Mouse (Mus musculus) thymus, postnatal 36 days (tissue): ENCODE data around the gene Trcg1.

ENCODE experiments used
- DNase-seq, 2 experiments: peaks; one replicate each; pipeline ENCODE4 v3.0.0; 2022; ENCODE audit warnings: mixed read lengths in 2 of 2

Gene Trcg1

DNA sequence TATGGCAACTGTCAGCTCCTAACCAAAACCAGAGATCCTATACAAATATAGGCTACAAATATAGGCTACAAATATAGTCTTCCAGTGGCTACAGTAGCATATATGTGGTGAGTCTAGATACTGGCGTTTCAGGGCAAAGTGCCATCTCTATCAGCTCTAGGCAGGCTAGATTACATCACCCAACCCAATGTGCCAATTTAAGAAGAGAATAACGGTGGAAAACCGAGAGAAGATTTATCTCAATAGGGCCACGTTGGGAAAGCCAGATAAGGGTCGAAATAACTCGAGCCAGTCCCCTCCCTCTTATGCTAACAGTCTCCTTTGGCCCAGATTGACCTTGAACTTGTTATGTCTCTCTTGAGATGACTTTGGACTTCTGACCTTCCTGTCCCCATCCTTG, 3.2 kb upstream of the Trcg1 start:
- no peak for DNase-seq

DNA sequence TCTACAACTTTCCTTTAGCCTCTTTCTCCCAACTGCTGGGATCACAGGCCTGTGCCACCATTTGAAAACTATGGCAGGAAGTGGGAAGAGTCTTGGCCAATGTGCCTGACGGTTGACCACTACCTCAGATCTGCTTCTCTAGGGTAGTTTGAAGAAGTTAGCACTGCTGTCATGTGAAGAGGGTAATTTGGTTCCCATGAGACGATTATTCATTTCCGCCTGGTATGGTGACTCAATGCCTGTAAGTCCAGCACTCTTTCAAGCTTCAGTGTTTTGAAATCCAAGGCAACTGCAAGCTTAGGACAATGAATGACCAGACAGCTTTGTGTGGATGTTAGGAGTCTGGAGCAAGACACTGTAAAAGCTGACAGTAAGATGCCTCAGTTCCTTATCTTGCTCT, 2.6 kb upstream of the Trcg1 start:
- DNase-seq: no peak

DNA sequence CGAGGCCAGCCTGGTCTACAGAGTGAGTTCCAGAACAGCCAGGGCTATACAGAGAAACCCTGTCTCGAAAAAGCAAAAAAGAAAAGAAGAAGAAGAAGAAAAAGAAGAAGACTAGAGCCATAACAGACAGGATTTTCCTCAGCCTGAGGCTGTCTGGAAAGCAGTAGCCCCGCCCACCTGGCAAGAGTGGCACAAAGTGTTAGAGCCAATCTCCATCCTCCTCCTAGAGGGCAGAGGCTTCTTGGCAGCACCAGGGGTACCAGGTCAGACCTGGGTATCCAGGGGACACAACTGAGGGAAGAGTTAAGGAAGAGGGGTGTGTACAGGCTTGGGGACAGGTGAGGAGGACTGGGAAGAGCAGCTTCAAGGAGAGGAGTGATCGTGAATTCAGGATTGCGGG, 1.3 kb downstream of the Trcg1 start:
- DNase-seq: no peak

DNA sequence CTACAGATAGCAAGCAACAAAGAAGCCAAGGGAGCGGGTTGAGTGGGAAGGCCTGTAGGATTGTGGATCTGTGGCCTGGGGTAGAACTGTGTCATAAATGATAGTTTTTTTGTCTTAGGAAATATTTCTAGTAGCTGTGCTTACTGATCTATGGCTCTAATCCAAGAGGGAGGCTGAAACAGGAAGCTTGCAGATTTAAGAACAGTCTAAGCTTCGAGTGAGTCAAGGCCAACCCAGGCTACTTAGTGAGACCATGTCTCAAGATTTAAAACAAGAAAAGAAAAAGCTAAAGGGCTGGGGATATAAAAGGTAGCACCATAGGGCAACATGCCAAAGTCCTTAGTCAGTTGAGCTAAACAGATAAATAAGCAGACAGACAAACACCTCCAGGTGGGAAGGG, 1.9 kb downstream of the Trcg1 start:
- DNase-seq: no peak

DNA sequence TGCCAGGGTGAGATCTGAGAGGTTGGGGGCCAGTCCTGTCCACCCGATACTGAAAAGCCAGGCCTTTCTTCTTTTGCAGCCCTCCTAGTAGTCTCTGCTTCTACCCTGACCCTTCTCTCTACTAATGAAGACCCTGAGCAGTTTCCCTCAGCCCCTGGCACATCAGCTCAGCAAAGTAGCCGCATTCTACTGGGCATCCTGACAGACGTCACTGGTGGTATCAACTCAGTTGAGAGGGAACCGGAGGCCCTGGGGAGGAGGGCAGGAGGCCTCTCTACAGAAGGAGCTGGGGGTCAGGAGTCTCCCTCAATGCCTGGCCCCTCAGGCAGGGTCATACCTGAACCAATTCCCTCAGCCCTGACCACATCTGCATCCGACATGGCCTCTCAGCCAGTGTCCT, 4.8 kb downstream of the Trcg1 start:
- no peak for DNase-seq

DNA sequence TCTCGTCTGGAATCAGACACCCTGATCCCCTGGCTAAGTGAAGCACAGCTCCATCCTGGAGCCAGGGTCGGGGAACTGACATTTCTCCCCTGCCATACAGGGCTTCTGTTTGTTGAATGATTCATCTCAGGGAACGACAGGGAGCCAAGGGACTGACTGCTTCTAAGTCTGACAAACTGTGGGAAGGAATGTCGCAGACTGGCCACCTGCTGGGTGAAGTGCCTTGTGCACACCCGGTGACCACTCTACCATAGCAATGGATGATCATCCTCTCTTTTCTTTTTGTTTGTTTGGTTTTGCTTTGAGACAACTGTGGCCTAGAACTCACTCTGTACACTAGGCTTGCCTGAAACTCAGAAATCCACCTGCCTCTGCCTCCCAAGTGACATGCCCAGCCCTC, 6.6 kb downstream of the Trcg1 start:
- DNase-seq: no peak

DNA sequence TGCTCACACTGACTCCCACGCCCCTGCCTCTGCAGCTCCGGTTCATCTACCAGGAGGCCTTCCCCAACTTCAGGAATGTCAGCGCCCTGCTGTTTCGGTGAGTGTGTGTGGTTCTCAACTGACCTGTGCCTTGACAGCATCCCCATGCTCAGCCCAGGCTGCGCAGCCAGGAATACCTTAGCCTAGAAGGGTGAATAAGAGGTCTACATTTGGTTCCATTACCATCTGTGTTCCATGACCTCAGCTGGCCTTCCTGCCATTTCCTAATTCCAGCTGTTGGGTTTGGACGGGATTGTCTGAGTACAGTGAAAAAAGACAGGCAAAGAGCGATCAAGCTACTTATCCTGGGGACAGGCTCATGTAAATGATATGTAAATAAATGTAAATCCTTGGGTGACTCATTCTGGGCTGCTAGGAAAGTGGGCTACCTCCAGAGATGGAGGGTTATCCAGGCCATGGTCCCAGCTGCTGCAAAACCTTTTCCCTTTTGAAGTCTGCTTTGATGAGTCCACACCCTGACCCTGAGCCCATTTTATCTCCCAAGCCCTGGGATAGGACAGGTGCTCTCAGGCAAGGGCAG, 7.8 kb downstream of the Trcg1 start:
- no peak for DNase-seq

DNA sequence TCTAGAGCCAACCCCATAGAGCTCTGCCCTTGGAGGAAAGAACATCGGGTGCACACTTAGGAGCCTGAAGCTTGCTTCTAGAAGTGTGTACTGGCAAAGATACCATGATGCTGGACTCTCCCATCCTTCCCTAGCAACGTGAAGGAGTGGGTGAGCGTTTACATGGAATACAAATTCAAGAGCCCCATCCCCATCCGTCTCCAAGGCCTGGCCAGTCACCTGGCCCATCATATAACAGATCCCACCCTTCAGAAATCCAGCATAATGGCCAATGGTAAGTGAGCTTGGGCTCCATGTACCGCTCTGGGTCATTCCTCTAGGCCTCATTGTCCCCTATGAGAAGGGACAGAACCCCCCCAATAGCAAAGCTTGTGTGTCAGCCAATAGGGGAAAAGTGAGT, 10.1 kb downstream of the Trcg1 start:
- DNase-seq: no peak

DNA sequence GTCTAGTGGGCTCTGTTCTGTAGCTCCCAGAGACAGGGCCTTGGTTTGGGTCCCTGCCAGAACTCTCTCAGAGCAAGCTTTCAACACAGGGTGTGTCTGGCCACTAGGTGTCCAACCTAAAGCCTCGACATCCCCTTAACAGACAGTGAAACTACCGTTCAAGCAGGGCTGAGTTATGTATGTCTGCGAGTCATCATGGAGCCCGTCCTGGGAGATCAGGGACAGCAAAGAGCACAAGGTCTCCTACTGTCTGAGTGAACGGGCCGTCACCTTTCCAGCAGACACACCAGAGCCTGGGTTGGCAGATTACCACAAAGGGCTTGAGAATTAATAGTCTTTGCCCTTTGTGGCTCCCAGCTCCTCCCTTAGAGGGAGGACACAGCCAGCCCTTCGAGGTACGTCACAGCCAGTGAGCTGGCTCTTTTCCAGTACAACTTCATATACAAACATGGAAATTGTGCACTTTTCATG, 10.9 kb downstream of the Trcg1 start:
- DNase-seq: no peak

DNA sequence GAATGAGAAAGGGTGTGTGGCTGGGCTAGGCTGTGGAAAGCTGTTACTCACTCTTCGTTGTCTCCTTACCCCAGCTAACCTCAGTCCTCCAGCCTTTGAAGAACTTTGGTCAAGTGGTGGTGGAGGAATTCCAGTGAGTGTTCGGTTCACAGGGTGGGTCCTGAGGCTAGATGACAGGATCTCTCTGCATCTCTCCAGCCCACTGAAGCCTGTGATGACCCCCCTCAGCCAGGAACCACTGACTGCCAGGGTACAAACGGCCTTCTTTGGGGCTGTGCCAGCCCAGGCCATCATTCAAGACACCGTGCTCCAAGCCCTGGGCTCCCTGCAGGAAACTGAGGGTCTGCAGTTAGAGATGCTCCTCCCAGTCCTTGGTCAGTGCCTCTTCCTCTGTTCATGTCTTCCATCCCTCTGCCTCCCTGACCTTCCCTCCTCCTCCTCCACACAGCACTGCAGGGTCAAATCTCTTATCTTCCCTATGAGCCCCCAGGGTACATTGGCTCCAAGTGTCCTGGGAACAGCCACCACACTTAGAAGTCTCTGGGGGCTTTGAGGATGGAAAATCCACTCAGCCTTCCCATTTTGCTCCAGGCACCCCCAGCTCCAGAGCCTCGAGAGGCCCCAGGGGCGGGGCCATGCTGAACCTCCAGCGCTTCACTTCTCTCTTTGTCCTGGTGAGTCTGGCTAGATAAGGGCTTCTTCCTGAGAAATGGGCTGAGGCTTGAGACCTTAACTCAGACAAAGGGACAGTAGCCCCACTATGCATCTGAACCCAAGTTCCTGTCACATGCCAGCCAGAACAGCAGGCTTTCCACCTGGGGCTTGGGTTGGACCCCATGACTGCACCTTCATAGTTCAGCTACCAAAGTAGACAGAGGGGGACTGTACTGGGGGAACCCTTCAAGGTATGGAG, 11.9 kb downstream of the Trcg1 start:
- DNase-seq: no peak

DNA sequence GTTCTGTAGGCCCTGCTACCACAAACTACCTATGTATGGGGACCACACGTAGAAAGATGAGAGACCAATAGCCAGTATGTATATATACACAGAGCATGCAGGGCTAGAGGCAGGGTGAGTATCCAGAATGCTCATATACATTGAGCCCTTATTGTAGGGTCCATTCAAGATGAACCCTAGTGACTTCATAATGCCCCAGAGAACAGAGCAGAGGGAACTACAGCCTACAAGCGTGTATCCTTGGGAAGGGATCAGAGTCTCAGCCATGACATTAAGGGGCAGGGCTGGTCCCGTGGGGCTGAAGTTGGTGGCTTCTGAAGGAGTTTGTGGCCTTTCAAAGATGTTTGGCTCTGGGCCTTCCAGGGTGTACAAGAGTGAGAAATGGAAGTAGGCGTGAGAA, 13.7 kb downstream of the Trcg1 start:
- DNase-seq: no peak

DNA sequence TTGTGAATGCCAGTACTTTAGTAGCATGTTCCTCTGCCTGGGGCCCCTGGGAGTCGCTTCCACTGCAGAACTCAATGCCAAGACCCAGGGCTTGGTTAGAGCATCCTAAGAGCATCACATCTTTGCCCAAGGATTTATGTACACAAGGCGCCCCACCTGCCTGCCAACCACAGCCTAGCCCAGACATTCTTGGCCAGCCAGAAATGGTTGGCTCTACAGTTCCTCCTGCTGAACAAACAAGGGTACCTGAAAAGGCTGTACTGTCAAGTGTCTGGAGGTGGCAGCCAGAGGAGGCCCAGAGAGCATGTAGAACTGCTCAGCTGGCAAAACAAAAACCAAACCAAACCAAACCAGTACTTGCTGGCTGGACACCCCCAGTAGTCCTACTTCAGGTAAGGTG, 14.8 kb downstream of the Trcg1 start:
- no peak for DNase-seq

DNA sequence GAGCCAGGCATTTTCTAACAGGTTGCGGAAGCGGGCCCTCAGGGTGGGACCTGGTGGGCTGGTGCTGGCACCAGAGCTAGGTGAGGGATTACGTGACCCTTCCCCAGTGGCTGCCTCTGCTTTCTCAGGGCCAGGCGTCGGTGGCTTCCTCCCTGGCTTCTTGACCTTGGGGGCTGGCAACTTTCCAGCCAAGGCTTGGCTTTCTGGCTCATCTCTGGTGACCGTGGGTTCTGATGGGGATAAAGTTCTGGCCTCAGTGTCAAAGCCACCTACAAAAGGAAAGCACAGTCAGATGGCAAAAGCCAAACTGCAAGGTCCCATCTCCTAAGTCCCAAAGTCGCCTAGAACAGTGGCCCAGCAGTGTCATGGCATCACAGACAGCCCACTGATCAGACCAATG, 17.7 kb downstream of the Trcg1 start:
- no peak for DNase-seq

DNA sequence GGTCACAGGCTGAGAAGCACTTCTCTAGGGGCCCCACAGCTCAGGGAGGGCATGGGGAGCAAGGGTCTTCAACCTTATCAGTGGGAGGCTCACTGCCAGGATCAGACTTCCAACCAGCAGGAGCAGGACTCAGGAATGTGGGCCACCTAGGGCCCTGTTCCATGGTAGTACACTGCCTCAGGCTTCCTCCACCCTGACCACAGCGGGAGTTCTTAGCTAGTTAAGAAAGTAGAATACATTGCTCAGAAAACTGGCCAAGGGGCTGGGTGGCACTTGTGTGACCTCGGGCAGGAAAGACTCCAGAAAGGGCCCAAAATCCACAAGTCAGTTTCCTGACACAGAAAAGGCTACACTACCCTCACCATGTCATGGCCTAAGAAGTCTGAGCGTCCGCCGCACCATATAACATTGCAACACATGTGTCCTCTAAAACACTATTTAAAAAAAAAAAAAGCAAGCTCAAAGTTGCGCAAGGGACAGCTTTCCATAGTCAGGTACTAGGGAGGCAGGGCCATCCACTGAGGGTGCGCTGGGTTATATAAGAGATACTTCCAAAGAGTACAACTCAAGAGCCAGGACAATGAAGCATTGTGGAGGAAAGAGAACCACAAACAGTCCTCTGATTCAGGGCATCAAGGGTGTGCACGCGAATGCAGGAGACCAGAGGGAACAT, 18.6 kb downstream of the Trcg1 start:
- no peak for DNase-seq

DNA sequence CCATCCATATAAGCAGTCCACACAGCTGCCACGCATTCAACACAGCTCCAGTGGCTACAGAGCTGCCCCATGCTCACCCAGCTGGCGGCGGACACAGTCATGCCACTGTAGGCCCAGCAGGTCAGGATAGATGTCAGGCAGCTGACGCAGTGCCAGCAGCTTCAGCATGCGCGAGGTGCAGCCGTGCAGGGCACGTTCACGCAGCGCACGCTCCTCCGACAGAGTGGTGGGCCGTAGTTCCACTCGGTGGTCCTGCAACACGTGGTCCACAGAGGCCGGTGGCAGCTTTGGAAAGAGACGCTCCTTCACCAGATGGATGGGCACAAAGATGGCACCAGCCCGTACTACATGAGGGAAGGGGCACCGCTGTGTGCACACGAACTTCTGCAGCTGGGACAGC, 20.0 kb downstream of the Trcg1 start:
- no peak for DNase-seq

DNA sequence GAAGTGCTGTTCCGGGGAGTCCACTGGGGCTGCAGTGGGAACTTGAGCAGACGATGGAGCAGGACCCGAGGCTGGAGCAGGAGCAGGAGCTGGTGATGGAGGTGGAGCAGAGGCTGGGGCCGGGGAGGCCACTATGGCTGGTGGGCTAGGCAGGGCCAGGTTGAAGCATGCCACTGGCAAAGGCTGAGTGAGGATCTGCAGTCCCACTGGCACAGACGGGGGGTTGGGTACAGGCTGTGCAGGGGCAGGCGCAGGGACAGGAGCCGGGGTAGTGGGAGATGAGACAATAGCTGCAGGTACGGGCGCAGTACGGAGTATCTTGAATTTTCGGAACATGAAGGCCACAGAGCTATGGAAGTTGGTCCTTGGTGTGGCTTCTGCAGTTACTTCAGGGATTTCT, 20.5 kb downstream of the Trcg1 start:
- no peak for DNase-seq

DNA sequence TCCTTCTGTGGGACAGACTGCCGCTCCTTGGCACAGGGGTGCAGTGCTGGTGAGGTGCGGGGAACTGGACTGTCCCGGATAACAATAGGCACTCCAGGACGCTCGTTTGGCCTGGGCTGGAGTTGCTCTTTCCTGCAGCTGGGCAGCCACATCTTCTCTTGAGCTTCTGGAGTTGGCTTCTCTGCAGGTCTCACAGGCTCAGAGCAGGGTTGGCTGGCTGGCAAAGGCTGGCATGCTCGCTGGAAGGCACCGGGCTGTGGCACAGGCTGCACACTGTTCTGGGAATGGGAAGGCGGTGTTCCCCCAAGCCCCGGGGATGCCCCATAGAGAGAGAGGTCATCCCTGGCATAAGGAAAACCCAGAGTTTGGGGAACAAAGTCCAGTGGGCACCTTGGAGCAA, 21.3 kb downstream of the Trcg1 start:
- DNase-seq: no peak

DNA sequence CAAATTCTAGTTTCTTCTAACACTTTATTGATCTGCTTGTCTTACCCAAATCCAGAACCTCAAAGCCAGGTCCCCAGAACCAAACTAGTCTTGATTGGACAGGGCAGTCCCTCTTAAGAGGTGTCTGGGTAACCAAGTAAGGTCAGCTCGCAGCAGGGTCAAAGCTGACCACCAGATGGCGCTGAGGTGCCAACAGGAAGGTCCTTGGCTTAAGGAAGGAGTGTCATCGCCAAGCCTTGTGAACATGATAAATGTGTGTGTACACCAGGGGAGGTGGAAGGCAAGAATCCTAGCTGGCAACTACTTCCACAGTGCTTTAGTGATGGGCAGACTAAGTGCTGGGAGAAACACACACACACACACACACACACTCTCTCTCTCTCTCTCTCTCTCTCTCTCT, 23.4 kb downstream of the Trcg1 start:
- peak; percentile 86 to 90 for DNase-seq

DNA sequence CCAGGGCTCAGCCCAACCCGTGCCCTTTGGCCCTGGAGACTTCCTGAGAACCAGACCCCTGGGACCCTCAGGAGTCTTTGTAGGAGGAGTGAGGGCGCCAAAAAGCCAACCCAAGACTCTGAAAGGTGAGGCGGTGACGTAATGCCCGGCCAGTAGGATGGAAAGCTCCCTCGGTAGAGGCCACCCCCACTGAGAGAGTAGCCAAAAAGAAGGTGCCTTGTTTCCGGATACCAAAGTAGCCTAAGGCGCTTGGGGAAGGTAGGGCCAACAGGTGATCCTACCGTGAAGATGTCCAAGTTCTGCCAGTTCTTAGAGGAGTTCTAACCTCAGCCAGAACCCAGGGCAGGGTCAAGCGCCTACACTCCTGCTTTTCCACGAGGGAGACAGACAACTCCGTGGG, 24.6 kb downstream of the Trcg1 start:
- peak; percentile 24 to 46 for DNase-seq

DNA sequence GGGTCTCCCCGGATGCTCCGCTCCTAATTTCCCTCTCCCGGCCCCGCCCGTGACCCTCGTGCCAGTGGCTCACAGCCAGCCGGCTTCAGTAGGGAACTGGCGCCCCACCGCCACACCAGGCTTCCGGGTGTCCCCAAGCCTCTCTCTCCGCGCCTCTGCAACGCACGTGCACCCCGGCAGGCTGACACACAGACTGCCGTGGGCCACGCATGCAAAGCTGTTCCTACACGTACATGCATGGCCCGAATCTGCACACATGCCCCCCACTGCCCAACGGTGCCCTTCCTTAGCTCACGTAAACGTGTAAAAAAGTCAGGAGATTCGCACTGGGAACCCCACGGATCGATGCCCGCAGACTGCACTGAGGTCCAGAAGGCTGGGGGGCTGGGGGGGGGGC, 25.2 kb downstream of the Trcg1 start:
- peak; percentile 75 to 84 for DNase-seq

DNA sequence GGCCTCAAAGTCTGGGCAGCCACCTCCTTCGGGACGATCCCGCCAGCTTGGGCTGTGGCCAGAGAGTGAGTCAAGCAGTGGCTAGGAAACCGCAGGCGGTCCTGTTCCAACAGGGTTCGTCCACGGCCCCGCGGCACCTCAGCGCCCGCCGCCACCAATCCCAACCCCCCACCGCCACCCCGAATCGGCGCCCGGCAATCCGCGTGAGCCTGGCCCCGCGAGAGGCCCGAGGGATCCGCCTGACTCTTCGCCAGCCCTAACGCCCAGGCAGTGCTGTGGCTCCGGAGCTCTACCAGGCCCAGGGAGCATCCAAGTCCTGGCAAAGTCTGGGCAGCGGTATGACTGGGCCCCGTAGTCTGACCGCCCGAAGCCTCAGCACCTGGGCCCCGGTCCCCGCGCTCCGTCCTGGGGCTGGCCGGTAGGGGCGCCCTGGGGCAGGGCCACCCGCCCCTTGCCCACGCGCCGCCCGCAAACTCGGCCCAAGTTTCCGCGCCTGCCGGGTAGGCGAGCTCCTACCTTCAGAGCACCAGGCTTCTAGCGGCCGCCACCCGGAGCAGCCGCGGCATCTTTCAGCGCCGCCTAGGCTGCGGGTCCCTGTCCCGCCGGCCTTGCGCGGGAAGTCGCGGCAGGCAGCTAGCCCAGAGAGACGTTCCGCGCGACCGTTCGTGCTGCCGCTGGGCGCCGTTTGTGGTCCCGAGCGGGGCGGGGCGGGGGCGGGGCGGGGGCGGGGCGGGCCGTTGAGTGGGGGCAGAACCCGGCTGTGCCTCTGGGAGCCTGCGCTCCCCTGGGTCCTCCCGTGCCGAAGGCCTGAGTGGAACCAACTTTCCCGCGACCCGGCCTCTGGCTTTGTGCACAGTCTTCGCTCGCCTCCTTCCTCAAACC, 25.8 kb downstream of the Trcg1 start, which contains the start of gene 1700017B05Rik:
TSS of gene 1700017B05Rik (minus strand) at position 700 of the 882 bp plus-strand sequence.
- DNase-seq: peak; percentile 85 to 87

DNA sequence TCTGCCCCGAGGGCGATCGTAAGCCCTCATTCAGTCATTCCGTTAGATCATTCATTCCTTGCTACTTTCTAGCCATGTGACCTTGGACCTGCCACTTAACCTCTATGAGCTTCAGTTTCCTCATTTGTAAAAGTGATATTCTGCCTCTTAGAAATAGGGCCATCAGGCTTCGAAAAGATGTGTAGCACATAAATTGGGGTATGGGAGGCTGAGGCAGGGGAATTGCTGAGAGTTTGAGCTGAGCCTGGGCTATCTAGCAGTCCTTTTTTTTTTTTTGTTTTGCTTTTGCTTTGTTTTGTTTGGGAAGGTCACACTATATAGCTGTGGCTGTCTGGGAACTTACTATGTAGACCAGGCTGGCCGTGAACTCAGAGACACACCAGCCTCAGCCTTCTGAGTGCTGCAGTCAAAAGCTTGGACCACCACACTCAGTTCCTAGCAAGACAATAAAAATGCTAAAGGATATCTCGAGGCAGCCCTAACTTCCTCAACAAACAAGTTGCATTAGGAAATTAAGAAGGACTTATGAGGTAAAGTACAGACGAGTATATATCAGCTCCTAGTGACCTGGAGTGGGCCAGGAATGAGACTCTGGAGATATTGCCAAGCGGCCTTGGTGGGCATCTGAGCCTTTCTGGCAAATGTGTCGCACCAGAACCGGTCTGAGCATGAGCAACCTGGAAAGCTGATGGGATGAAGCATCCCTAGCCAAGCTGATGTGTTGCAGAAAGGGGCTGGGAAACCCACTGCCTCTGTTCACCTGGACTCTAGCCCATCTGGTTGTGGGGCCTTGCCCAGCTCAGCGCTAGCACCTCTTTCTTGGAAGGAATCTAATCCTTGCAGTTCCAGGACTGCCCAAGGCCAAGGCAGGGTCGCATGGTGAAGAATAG, 26.7 kb downstream of the Trcg1 start:
- no peak for DNase-seq
